Mouse (Mus musculus): Measurements from ENCODE around the gene Lrrc61. TPM values are rescaled to one million over a fixed set of nuclear protein-coding genes. Genes with fewer than 3 reads are reported as not detected.

The Lrrc61 gene
- 6.0 TPM for polyA plus RNA-seq (2014; fragmentation: Illumina TruSeq; extraction: RNeasy Lipid Tissue Mini Kit (QIAGEN cat#74804); ENCODE audit: low read depth, low replicate concordance)

GRCm38 (mm10) chr6:48554280-48555103, at the start of gene Lrrc61:
TSS of gene Lrrc61 (plus strand) at chr6:48554796.

GRCm38 (mm10) chr6:48537105-48537954, 17.3 kb upstream of the Lrrc61 start, which contains the start of gene Atp6v0e2:
TSS of gene Atp6v0e2 (plus strand) at chr6:48537615.

GRCm38 (mm10) chr6:48572572-48573061, 18.0 kb downstream of the Lrrc61 start, which contains the start of gene Rarres2:
TSS of gene Rarres2 (minus strand) at chr6:48572789.

GRCm38 (mm10) chr6:48589194-48589750, 34.7 kb downstream of the Lrrc61 start, which contains the start of gene Gm45021:
TSS of gene Gm45021 (plus strand) at chr6:48589610.

GRCm38 (mm10) chr6:48593158-48594042, 38.8 kb downstream of the Lrrc61 start, which contains the start of the genes Repin1 and Gm44965:
TSS of gene Repin1 (plus strand) at chr6:48593883.
TSS of gene Gm44965 (plus strand) at chr6:48593941.

GRCm38 (mm10) chr6:48601271-48602079, 46.9 kb downstream of the Lrrc61 start, which contains the start of gene Zfp775:
TSS of gene Zfp775 (plus strand) at chr6:48602063.

Other genes with a start within 250 kb of the Lrrc61 start
- 3.2 TPM for gene Krba1, start 159.2 kb upstream of the Lrrc61 start, polyA plus RNA-seq (2014; fragmentation: Illumina TruSeq; extraction: RNeasy Lipid Tissue Mini Kit (QIAGEN cat#74804); ENCODE audit: low read depth, low replicate concordance)
- gene Zfp467, start 109.0 kb upstream of the Lrrc61 start, polyA plus RNA-seq (2014; fragmentation: Illumina TruSeq; extraction: RNeasy Lipid Tissue Mini Kit (QIAGEN cat#74804); ENCODE audit: low read depth, low replicate concordance) = 15.8 TPM
- not detected for gene Sspo, start 106.6 kb upstream of the Lrrc61 start, polyA plus RNA-seq (2014; fragmentation: Illumina TruSeq; extraction: RNeasy Lipid Tissue Mini Kit (QIAGEN cat#74804); ENCODE audit: low read depth, low replicate concordance)
- 31.2 TPM for gene Atp6v0e2, start 17.2 kb upstream of the Lrrc61 start, polyA plus RNA-seq (2014; fragmentation: Illumina TruSeq; extraction: RNeasy Lipid Tissue Mini Kit (QIAGEN cat#74804); ENCODE audit: low read depth, low replicate concordance)
- gene Rarres2, start 18.0 kb downstream of the Lrrc61 start, polyA plus RNA-seq (2014; fragmentation: Illumina TruSeq; extraction: RNeasy Lipid Tissue Mini Kit (QIAGEN cat#74804); ENCODE audit: low read depth, low replicate concordance) = 4.4 TPM
- gene Gm45021, start 34.8 kb downstream of the Lrrc61 start, polyA plus RNA-seq (2014; fragmentation: Illumina TruSeq; extraction: RNeasy Lipid Tissue Mini Kit (QIAGEN cat#74804); ENCODE audit: low read depth, low replicate concordance) = not detected
- gene Repin1, start 39.1 kb downstream of the Lrrc61 start, polyA plus RNA-seq (2014; fragmentation: Illumina TruSeq; extraction: RNeasy Lipid Tissue Mini Kit (QIAGEN cat#74804); ENCODE audit: low read depth, low replicate concordance) = 8.8 TPM
- gene Gm44965, start 39.1 kb downstream of the Lrrc61 start, polyA plus RNA-seq (2014; fragmentation: Illumina TruSeq; extraction: RNeasy Lipid Tissue Mini Kit (QIAGEN cat#74804); ENCODE audit: low read depth, low replicate concordance) = not detected
- 0.32 TPM for gene Zfp775, start 47.3 kb downstream of the Lrrc61 start, polyA plus RNA-seq (2014; fragmentation: Illumina TruSeq; extraction: RNeasy Lipid Tissue Mini Kit (QIAGEN cat#74804); ENCODE audit: low read depth, low replicate concordance)
- gene AI854703, start 72.0 kb downstream of the Lrrc61 start, polyA plus RNA-seq (2014; fragmentation: Illumina TruSeq; extraction: RNeasy Lipid Tissue Mini Kit (QIAGEN cat#74804); ENCODE audit: low read depth, low replicate concordance) = 3.0 TPM
- gene Gimap8, start 92.4 kb downstream of the Lrrc61 start, polyA plus RNA-seq (2014; fragmentation: Illumina TruSeq; extraction: RNeasy Lipid Tissue Mini Kit (QIAGEN cat#74804); ENCODE audit: low read depth, low replicate concordance) = 46.0 TPM
- gene Gimap9, start 121.3 kb downstream of the Lrrc61 start, polyA plus RNA-seq (2014; fragmentation: Illumina TruSeq; extraction: RNeasy Lipid Tissue Mini Kit (QIAGEN cat#74804); ENCODE audit: low read depth, low replicate concordance) = 44.6 TPM
- 123 TPM for gene Gimap4, start 129.8 kb downstream of the Lrrc61 start, polyA plus RNA-seq (2014; fragmentation: Illumina TruSeq; extraction: RNeasy Lipid Tissue Mini Kit (QIAGEN cat#74804); ENCODE audit: low read depth, low replicate concordance)
- 57.0 TPM for gene Gimap6, start 153.4 kb downstream of the Lrrc61 start, polyA plus RNA-seq (2014; fragmentation: Illumina TruSeq; extraction: RNeasy Lipid Tissue Mini Kit (QIAGEN cat#74804); ENCODE audit: low read depth, low replicate concordance)
- gene Gm28053, start 163.8 kb downstream of the Lrrc61 start, polyA plus RNA-seq (2014; fragmentation: Illumina TruSeq; extraction: RNeasy Lipid Tissue Mini Kit (QIAGEN cat#74804); ENCODE audit: low read depth, low replicate concordance) = not detected
- gene Gimap7, start 163.8 kb downstream of the Lrrc61 start, polyA plus RNA-seq (2014; fragmentation: Illumina TruSeq; extraction: RNeasy Lipid Tissue Mini Kit (QIAGEN cat#74804); ENCODE audit: low read depth, low replicate concordance) = not detected
- 2.9 TPM for gene Gimap1, start 184.3 kb downstream of the Lrrc61 start, polyA plus RNA-seq (2014; fragmentation: Illumina TruSeq; extraction: RNeasy Lipid Tissue Mini Kit (QIAGEN cat#74804); ENCODE audit: low read depth, low replicate concordance)
- 5.1 TPM for gene Gimap5, start 191.4 kb downstream of the Lrrc61 start, polyA plus RNA-seq (2014; fragmentation: Illumina TruSeq; extraction: RNeasy Lipid Tissue Mini Kit (QIAGEN cat#74804); ENCODE audit: low read depth, low replicate concordance)
- gene Gimap3, start 216.1 kb downstream of the Lrrc61 start, polyA plus RNA-seq (2014; fragmentation: Illumina TruSeq; extraction: RNeasy Lipid Tissue Mini Kit (QIAGEN cat#74804); ENCODE audit: low read depth, low replicate concordance) = 1.5 TPM

Measured in kidney, adult 10 weeks (tissue).